Comparison of ENCODE assay signal across 33 mouse cellular contexts in the genomic region with DNA sequence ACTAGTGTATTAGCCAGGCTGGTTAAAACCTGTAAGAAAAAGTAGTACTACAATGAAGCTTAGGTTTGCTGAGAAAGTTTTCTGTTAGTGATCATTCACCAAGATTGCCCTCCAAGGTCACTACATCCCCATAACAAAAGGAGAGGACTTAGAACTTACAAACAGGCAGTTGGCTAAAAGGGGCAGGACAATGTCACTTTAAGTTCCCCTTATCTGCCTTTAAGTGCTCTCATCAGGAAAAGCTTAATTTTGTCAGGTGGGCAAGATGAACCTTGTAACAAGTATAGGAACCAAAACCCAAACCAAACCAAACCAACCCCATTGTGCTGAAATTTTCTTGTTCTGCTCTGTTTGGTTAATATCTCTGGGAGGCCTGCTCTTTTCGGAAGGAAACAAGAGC.
"Had no signal": no experiment of that assay in that cellular context is flagged by ENCODE, and none has a peak within 500 bp of the region (broad histone marks: within the 10 kb centered on the region; RNA-seq: fewer than 3 reads in every experiment).

No protein-coding gene starts in this region.

- ATAC-seq: liver, embryonic 12.5 days; liver, postnatal 0 days; lung, postnatal 0 days; midbrain, embryonic 13.5 days; midbrain, embryonic 15.5 days; midbrain, embryonic 16.5 days had no signal

- H3K36me3 ChIP-seq: limb, embryonic 10.5 days; limb, embryonic 12.5 days; limb, embryonic 13.5 days; limb, embryonic 15.5 days; liver, embryonic 12.5 days; liver, embryonic 13.5 days; liver, embryonic 15.5 days; lung, embryonic 15.5 days; midbrain, embryonic 10.5 days; midbrain, embryonic 12.5 days; midbrain, embryonic 13.5 days; midbrain, embryonic 15.5 days; neural tube, embryonic 12.5 days; neural tube, embryonic 13.5 days had no signal

- H3K4me1 ChIP-seq: limb, embryonic 10.5 days; limb, embryonic 12.5 days; limb, embryonic 13.5 days; limb, embryonic 15.5 days; liver, embryonic 12.5 days; liver, embryonic 13.5 days; liver, embryonic 15.5 days; lung, embryonic 15.5 days; megakaryocyte, embryonic 14.5 days; midbrain, embryonic 10.5 days; midbrain, embryonic 12.5 days; midbrain, embryonic 13.5 days; midbrain, embryonic 15.5 days; neural tube, embryonic 12.5 days; neural tube, embryonic 13.5 days had no signal

- H3K9me3 ChIP-seq: limb, embryonic 10.5 days; limb, embryonic 12.5 days; limb, embryonic 13.5 days; limb, embryonic 15.5 days; liver, embryonic 12.5 days; liver, embryonic 13.5 days; liver, embryonic 15.5 days; lung, embryonic 15.5 days; megakaryocyte, embryonic 14.5 days; midbrain, embryonic 10.5 days; midbrain, embryonic 12.5 days; midbrain, embryonic 13.5 days; midbrain, embryonic 15.5 days; neural tube, embryonic 12.5 days; neural tube, embryonic 13.5 days had no signal

- H3K27me3 ChIP-seq: limb, embryonic 12.5 days; limb, embryonic 13.5 days; limb, embryonic 15.5 days; liver, embryonic 12.5 days; liver, embryonic 13.5 days; liver, embryonic 15.5 days; lung, embryonic 15.5 days; megakaryocyte, embryonic 14.5 days; midbrain, embryonic 12.5 days; midbrain, embryonic 13.5 days; midbrain, embryonic 15.5 days; neural tube, embryonic 12.5 days; neural tube, embryonic 13.5 days had no signal

- H3K9ac ChIP-seq: limb, embryonic 12.5 days; limb, embryonic 13.5 days; limb, embryonic 15.5 days; liver, embryonic 12.5 days; liver, embryonic 13.5 days; liver, embryonic 14.5 days; liver, embryonic 15.5 days; liver, postnatal 0 days; lung, embryonic 14.5 days; lung, embryonic 15.5 days; midbrain, embryonic 12.5 days; midbrain, embryonic 13.5 days; midbrain, embryonic 15.5 days; neural tube, embryonic 12.5 days; neural tube, embryonic 13.5 days had no signal

- H3K4me3 ChIP-seq: limb, embryonic 10.5 days; limb, embryonic 12.5 days; limb, embryonic 13.5 days; limb, embryonic 15.5 days; liver, embryonic 12.5 days; liver, embryonic 13.5 days; liver, embryonic 15.5 days; lung, embryonic 15.5 days; megakaryocyte, embryonic 14.5 days; midbrain, embryonic 10.5 days; midbrain, embryonic 12.5 days; midbrain, embryonic 13.5 days; midbrain, embryonic 15.5 days; myocyte; neural tube, embryonic 12.5 days; neural tube, embryonic 13.5 days had no signal

- H3K4me2 ChIP-seq: limb, embryonic 12.5 days; limb, embryonic 13.5 days; limb, embryonic 15.5 days; liver, embryonic 11.5 days; liver, embryonic 12.5 days; liver, embryonic 13.5 days; liver, embryonic 15.5 days; lung, embryonic 14.5 days; lung, embryonic 15.5 days; midbrain, embryonic 11.5 days; midbrain, embryonic 12.5 days; midbrain, embryonic 13.5 days; midbrain, embryonic 15.5 days; neural tube, embryonic 12.5 days; neural tube, embryonic 13.5 days had no signal

- DNase-seq: left cerebral cortex, postnatal 4 days; liver; liver, embryonic 13.5 days; liver, postnatal 0 days; lung, adult 18-20 months; lung, adult 2 months; lung, embryonic 14.5 days; lung, postnatal 10 days; lung, postnatal 14 days; lung, postnatal 36 days; lung, postnatal 4 days; midbrain, embryonic 14.5 days had no signal

- H3K27ac ChIP-seq: limb, embryonic 10.5 days; limb, embryonic 12.5 days; limb, embryonic 13.5 days; limb, embryonic 15.5 days; liver, embryonic 12.5 days; liver, embryonic 13.5 days; liver, embryonic 14.5 days; liver, embryonic 15.5 days; lung, embryonic 15.5 days; macrophage; midbrain, embryonic 10.5 days; midbrain, embryonic 12.5 days; midbrain, embryonic 13.5 days; midbrain, embryonic 15.5 days; neural tube, embryonic 12.5 days; neural tube, embryonic 13.5 days had no signal
